ENCODE assay signal across 9 mouse cellular contexts in the genomic region with DNA sequence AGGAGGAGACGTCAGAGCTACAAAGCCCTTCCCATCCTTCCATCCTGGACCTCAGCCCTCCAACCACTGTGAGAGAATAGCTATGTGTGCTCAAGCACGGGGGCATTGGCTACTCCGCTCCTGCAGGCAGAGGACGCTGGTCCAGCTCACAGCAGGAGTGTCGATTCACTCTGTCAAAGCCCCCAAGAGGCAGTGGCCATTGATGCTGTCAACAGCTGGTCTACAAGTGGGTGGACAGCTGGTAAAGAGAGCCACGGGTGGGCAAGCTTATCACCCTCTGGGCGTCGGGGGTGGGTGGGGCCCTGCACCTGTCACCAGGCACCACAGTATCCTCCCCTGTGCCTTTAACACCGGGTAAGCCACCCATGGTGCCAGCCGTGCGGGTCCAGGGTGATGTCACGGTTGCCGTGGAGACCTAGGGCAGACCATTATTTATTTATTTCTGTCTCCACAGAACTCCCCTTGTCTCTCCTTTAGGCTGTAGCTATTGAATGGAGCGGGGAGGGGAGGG. TPM values are rescaled to one million over a fixed set of nuclear protein-coding genes. Genes with fewer than 3 reads are reported as not detected.
A peak's percentile ranks its signal among the peaks of the same experiment; 100 is the strongest.
DNase-seq lines count a peak whose midpoint lies in the region; ATAC-seq and TF ChIP-seq lines count a peak whose summit lies in the region.
"Had no signal": no experiment of that assay in that cellular context is flagged by ENCODE, and none has a peak within 500 bp of the region (broad histone marks: within the 10 kb centered on the region; RNA-seq: fewer than 3 reads in every experiment).

No protein-coding gene starts in this region.

- 0 out of 2 replicates have a peak, but pooled peaks cover 3% of the 10 kb centered on the region for H3K9me3 ChIP-seq in forebrain, embryonic 13.5 days (replicated peaks)

- H3K4me2 ChIP-seq in forebrain, embryonic 13.5 days: peak overlapping the region; percentile 33

- no peak overlapping the region for H3K27ac ChIP-seq in cerebellum, adult 2 months (ENCODE audit: insufficient read depth, low read length)
- H3K27ac ChIP-seq in forebrain, embryonic 13.5 days: peak overlapping the region; percentile 88

- ATAC-seq in cerebellum, adult (ENCODE audit: insufficient number of reproducible peaks, low FRiP score, low TSS enrichment): no peak
- ATAC-seq in forebrain, embryonic 13.5 days: peak; percentile 94
- no peak for ATAC-seq in erythroblast, adult 5-6 weeks (replicated peaks; ENCODE audit: low FRiP score, poor library complexity, severe bottlenecking)

- H3K4me1 ChIP-seq in cerebellum, adult 2 months (ENCODE audit: control insufficient read depth, insufficient read depth, low read length): peaks cover 6% of the 10 kb centered on the region
- H3K4me1 ChIP-seq in forebrain, embryonic 13.5 days: peaks cover 45% of the 10 kb centered on the region

- H3K9ac ChIP-seq in forebrain, embryonic 13.5 days: no peak overlapping the region

- peak; percentile 37 to 48 for DNase-seq in cerebellum, adult 2 months
- DNase-seq in left cerebral cortex, adult 11 months (ENCODE audit: low spot score): peak; percentile 32
- peak; percentile 48 for DNase-seq in retina, embryonic 14.5 days (ENCODE audit: low spot score)
- DNase-seq in heart, postnatal 4 days: no peak
- DNase-seq in lung, adult 18-20 months: no peak
- DNase-seq: kidney, adult 18-20 months had no signal

- no peak for TF ChIP-seq POLR2A in cerebellum, adult 2 months (IDR thresholded peaks at IDR 0.05; ENCODE audit: borderline replicate concordance, insufficient read depth, low read length)

- TF ChIP-seq CTCF in cerebellum, adult 2 months (IDR thresholded peaks at IDR 0.05; ENCODE audit: borderline replicate concordance, insufficient read depth, low read depth, low read length): no peak

- peaks cover 19% of the 10 kb centered on the region for H3K36me3 ChIP-seq in forebrain, embryonic 13.5 days (ENCODE audit: poor library complexity, severe bottlenecking)

- no peaks in the 10 kb centered on the region for H3K27me3 ChIP-seq in cerebellum, adult 2 months (ENCODE audit: control insufficient read depth, insufficient read depth, low read length)
- no peaks in the 10 kb centered on the region for H3K27me3 ChIP-seq in forebrain, embryonic 13.5 days

- WGBS in cerebellum, adult 2 months: 24% methylated on average over 14 of the region's 14 CpGs
- WGBS in forebrain, embryonic 13.5 days: 9% methylated on average over 14 of the region's 14 CpGs

- no peak overlapping the region for H3K4me3 ChIP-seq in cerebellum, adult 2 months (replicated peaks; ENCODE audit: insufficient read depth, low read depth, low read length)
- no peak overlapping the region for H3K4me3 ChIP-seq in forebrain, embryonic 13.5 days

RNA-seq across cellular contexts. Expression of gene Mmd2, which starts 24.9 kb away (rescaled TPM):
- 61.1 and 65.6 TPM in 2 replicates for polyA plus RNA-seq in cerebellum, adult 2 months (2012; rRNA removed)
- 42.7 and 43.1 TPM in 2 replicates for polyA plus RNA-seq in forebrain, embryonic 13.5 days (2015; fragmentation: Nextera tagmentation; extraction: Ambion mirVana)
- total RNA-seq in erythroblast, adult 5-6 weeks (2015; ENCODE audit: low replicate concordance): not detected in 2 replicates
- total RNA-seq in erythroblast, adult 5-6 weeks (2017; ENCODE audit: low replicate concordance): not detected in 2 replicates
- total RNA-seq in heart, postnatal 4 days (2021): under 1 TPM; 0.10 to 0.18 TPM

RNA-seq across cellular contexts. Expression of gene Radil, which starts 32.8 kb away (rescaled TPM):
- polyA plus RNA-seq in cerebellum, adult 2 months (2012; rRNA removed): 28.7 and 31.6 TPM in 2 replicates
- 4.5 and 5.4 TPM in 2 replicates for polyA plus RNA-seq in forebrain, embryonic 13.5 days (2015; fragmentation: Nextera tagmentation; extraction: Ambion mirVana)
- total RNA-seq in erythroblast, adult 5-6 weeks (2015; ENCODE audit: low replicate concordance): not detected in 2 replicates
- total RNA-seq in erythroblast, adult 5-6 weeks (2017; ENCODE audit: low replicate concordance): not detected in 2 replicates
- total RNA-seq in heart, postnatal 4 days (2021): 1 to 10 TPM; 3.7 to 5.6 TPM

RNA-seq across cellular contexts. Expression of gene Wipi2, which starts 43.8 kb away (rescaled TPM):
- 68.2 and 73.3 TPM in 2 replicates for polyA plus RNA-seq in cerebellum, adult 2 months (2012; rRNA removed)
- polyA plus RNA-seq in forebrain, embryonic 13.5 days (2015; fragmentation: Nextera tagmentation; extraction: Ambion mirVana): 48.3 and 49.1 TPM in 2 replicates
- total RNA-seq in erythroblast, adult 5-6 weeks (2015; ENCODE audit: low replicate concordance): 50.6 and 60.9 TPM in 2 replicates
- total RNA-seq in erythroblast, adult 5-6 weeks (2017; ENCODE audit: low replicate concordance): 115 and 134 TPM in 2 replicates
- 10 to 100 TPM; 34.7 to 35.4 TPM for total RNA-seq in heart, postnatal 4 days (2021)

RNA-seq across cellular contexts. Expression of gene Papolb, which starts 53.8 kb away (rescaled TPM):
- 0.17 and 0.25 TPM in 2 replicates for polyA plus RNA-seq in cerebellum, adult 2 months (2012; rRNA removed)
- polyA plus RNA-seq in forebrain, embryonic 13.5 days (2015; fragmentation: Nextera tagmentation; extraction: Ambion mirVana): 0.06 and 0.12 TPM in 2 replicates
- total RNA-seq in erythroblast, adult 5-6 weeks (2015; ENCODE audit: low replicate concordance): not detected in 2 replicates
- total RNA-seq in erythroblast, adult 5-6 weeks (2017; ENCODE audit: low replicate concordance): not detected in 2 replicates
- under 1 TPM; 0.18 to 0.19 TPM for total RNA-seq in heart, postnatal 4 days (2021)

Comparison
In these comparisons a context has a peak if more than half of its experiments do, and no peak if none do; other contexts are left out.
1. DNase-seq: peak in cerebellum, adult 2 months (2 of 2), left cerebral cortex, adult 11 months (single experiment) and retina, embryonic 14.5 days (single experiment); none in heart, postnatal 4 days (single experiment) and lung, adult 18-20 months (0 of 2).
2. RNA of gene Radil, which starts 32.8 kb away (total RNA-seq): 3.7 to 5.6 TPM in heart, postnatal 4 days; not detected in erythroblast, adult 5-6 weeks; every median in the first group is over 4 times any median in the second.